Mouse (Mus musculus): ENCODE measurements around the gene Ablim2.

The Ablim2 gene

DNA sequence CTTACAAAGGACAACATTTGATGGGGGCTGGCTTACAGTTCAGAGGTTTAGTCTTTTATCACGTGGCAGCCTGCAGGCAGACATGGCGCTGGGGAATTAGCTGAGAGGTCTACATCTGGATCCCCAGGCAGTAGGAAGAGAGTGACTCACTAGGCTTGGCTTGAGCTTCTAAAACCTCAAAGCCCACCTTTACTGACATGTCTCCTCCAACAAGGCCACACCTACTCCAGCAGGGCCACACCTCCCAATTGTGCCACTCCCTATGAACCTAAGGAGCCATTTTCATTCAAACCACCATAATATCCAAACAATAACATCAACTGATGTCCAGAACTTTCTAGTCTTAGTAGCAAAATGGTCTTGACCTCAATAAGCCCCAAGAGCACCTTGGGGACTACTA lies 12.6 kb downstream of the Ablim2 start:
- DNase-seq (ENCODE audit: low spot score in 2 of 2), result no peak

DNA sequence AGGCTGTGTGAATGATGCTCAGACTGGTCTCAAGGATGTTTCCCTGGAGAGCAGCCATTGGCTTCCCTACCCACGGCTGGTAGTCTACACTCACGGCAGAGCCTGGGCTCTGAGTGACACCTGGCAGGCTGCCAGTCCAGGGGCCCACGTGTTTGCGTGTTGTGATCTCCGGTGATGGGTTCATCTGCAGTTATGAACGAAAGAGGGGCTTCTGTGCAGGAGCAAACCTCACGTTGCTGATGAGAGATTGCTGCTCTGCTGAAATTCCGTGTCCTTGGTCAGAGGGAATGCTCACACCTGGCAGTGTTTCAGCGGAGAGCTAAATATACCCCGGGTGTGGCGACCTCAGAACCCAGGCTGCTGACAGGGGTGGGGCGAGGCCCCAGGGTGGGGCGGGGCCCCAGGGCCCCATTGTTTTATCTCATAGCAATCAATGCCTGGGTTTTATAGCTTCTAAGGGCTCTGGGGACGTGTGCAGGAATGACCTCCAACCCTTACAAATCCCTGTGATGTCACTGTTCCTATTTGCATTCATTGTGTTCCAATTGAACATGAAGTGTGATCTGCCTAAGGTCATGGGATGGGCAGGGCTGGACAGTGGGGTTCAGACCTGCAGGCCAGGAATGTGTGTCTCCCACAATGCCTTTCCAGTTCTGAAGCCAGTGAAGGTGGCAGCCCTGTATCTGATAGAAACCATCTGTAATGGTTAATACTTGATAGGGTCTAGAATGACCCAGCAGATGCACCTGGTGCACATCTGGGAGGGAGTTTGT lies 13.4 kb downstream of the Ablim2 start:
- DNase-seq (ENCODE audit: low spot score in 2 of 2), result no peak

GRCm38 (mm10) chr5:35773274-35774136 lies 15.8 kb downstream of the Ablim2 start:
- no peak for DNase-seq (ENCODE audit: low spot score in 2 of 2)

DNA sequence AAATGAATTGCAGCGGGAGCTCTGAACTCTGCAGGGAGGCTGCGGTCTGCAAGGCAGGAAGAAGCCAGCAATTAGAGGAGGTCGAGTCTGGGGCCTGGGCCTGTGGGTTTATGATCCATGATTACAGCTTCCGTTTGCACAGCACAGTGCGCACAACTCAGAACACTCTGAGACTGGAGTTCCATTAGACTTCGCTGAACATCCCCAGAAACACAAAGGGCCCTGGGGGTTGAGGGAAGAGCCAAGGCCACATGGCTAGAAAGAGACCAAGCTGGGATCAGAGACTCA lies 16.4 kb downstream of the Ablim2 start:
- DNase-seq (ENCODE audit: low spot score in 2 of 2), result no peak

- DNase-seq (ENCODE audit: low spot score in 2 of 2), result no peak
Observed at GRCm38 (mm10) chr5:35781116-35781515, 23.4 kb downstream of the Ablim2 start.

DNA sequence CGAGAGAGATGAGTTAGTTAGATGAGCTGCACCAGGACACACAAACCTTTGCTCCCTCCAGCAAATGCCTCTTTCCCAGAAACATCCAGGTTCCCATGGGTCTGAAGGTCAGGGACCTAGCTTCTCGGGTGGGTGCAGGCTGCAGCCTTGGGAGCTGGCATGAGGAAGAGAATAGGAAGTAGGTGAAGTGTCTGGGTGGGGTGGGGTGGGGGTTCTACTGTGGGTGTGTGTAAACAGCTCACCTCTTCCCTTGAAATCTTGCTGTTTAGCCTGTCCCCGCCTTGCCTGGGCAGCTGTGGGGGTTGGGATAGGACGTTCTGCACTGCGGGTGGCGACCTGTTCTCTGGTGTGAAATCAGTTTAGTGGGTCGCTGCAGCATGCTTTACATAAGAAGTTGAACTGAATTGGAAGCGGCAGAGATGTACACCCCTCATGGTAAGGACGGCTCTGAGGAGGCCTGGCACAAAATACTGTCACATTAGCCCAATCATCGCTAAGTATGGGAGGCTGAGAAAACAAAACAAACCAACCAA lies 25.0 kb downstream of the Ablim2 start:
- DNase-seq (ENCODE audit: low spot score in 2 of 2), result no peak

DNA sequence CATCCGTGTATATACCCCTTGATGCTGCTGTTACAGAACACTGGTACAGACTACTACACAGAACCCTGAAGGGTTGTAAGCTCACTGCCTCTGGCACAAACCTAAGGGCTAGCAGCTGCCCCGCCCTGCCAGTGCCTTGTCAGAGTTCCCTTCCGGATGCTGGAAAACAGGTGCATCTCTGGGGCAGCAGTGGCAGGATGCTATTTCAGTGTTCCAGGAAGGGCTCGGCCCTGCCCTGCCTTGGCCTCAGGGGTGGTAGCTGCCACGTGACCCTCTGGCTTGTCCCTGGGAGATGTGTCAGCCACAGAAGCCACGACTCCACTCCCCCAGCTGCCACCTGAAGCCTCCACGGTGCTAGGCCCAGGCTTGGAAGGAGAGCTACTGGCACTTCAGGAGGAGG lies 28.2 kb downstream of the Ablim2 start:
- no peak for DNase-seq (ENCODE audit: low spot score in 2 of 2)

GRCm38 (mm10) chr5:35787847-35788246 lies 30.2 kb downstream of the Ablim2 start:
- DNase-seq (ENCODE audit: low spot score in 2 of 2), result no peak

DNA sequence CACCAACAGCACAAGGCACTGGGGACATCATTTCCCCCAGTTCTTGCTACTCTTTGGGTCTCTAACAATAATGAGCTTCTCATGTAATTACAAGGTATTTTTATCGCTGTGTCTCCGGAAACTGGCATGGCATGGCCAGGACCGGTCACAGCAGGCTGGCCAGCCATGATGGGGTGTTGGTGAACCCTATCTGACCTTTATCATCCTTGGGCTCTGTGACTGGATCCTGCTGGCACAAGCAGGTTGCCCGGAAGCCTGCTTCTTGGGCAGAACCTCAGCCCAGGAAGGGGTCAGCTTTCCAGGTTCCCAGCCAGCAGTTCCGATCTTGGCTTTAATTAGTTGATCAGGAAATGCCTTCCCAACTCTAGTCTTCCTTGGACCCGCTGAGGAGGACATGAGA lies 31.0 kb downstream of the Ablim2 start:
- DNase-seq (ENCODE audit: low spot score in 2 of 2), result no peak

GRCm38 (mm10) chr5:35789697-35790096 lies 32.0 kb downstream of the Ablim2 start:
- DNase-seq (ENCODE audit: low spot score in 2 of 2), result no peak

- no peak for DNase-seq (ENCODE audit: low spot score in 2 of 2)
Observed at GRCm38 (mm10) chr5:35790387-35791065, 32.8 kb downstream of the Ablim2 start.

DNA sequence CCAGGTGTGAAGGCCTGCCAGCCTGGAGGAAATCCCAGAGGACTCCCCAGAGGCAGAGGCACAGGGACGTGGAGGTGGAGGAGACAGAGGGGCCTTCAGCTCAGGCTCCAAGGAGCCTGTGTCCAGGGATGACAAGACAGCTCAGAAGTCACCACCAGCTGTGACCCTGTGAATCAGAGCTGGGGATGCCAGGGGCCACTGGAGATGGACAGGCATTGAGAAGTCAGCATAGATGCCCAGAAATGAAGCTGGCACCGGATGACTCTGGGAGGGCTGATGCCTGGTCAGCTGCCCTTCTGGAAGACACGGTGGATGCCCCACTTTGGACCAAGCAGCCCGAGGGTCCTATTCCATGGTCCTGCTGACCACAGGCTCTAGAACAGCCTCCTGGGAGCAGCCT lies 36.3 kb downstream of the Ablim2 start:
- DNase-seq (ENCODE audit: low spot score in 2 of 2), result no peak

DNA sequence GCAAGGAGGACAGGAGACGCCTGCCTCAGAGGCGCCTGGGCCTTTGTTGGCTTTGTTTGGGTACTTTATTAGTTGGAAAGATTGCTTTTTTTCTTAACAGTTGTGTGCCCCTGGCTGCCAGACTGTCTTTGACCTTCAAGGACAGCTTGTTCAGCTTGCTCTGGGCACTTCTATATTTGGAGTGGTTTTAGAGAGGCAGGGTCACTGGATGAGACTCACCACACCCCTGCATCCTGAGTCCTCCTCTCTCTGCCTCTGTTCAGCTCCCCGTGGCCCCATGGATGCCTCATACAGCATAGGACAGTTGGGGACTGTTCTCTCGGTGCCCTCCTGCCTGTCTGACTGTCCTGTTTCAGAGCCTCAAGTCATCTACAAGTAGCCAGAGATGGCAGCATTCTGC lies 37.3 kb downstream of the Ablim2 start:
- DNase-seq (ENCODE audit: low spot score in 2 of 2), result no peak

GRCm38 (mm10) chr5:35795481-35796048 lies 37.9 kb downstream of the Ablim2 start:
- peak; percentile 30 to 60 for DNase-seq (ENCODE audit: low spot score in 2 of 2)

- no peak for DNase-seq (ENCODE audit: low spot score in 2 of 2)
Observed at GRCm38 (mm10) chr5:35796136-35796535, 38.5 kb downstream of the Ablim2 start.

- DNase-seq (ENCODE audit: low spot score in 2 of 2), result no peak
Observed at GRCm38 (mm10) chr5:35799090-35799489, 41.4 kb downstream of the Ablim2 start.

DNA sequence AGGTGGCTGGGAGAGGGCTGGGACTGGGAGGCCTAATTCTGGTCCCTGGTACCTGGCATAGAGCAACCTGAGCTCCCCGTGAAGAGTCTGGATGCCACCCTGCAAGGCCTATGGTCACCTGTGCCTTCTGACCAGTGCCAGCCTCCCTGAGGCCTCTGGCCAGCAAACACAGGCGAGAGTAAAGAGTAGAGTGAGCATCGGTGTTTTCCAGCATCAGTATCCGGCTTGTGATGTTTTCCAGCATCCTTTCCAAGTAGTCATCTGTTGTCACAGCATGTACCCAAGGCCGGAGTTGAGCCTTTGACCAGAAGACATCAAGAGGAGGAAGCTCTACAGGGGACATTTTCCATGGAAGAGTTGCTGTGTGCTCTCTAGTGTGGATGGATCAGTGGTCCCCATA lies 45.7 kb downstream of the Ablim2 start:
- no peak for DNase-seq (ENCODE audit: low spot score in 2 of 2)

GRCm38 (mm10) chr5:35804685-35805084 lies 47.0 kb downstream of the Ablim2 start:
- DNase-seq (ENCODE audit: low spot score in 2 of 2), result no peak

- DNase-seq (ENCODE audit: low spot score in 2 of 2), result no peak
Observed at GRCm38 (mm10) chr5:35805209-35805608, 47.5 kb downstream of the Ablim2 start.

GRCm38 (mm10) chr5:35807018-35807417 lies 49.3 kb downstream of the Ablim2 start:
- no peak for DNase-seq (ENCODE audit: low spot score in 2 of 2)

GRCm38 (mm10) chr5:35810526-35810925 lies 52.8 kb downstream of the Ablim2 start:
- no peak for DNase-seq (ENCODE audit: low spot score in 2 of 2)

DNA sequence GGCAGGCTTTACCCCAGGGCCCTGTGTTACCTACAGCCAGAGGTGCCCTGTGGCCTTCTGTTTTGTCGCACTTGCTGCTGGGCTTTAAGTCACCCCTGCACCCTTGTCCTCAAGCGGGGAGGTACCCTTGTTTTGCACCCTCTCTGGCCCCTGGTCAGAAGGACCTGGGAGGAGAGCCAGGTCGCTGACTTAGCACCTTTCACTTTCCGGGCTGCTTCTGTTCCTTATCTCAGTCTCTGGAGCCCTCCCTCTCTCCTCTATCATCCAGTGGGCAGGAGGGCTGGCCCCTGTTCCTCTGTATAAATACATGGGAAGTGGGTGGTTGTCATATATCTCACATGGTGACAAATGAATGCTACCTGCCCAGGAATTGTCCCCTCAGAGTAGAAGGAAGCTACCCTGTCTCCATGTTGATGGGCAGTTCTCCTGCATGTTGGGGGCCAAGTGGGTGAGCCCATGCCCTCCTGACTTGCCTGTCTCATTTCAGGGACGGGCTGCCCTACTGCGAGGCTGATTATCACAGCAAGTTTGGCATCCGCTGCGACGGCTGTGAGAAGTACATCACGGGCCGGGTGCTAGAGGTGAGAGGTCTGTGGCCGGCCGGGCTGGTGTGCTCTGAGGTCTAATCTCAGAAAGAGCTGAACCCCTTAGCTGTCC lies 54.1 kb downstream of the Ablim2 start:
- no peak for DNase-seq (ENCODE audit: low spot score in 2 of 2)
